Mouse (Mus musculus): Measurements from ENCODE around the gene Ly86. TPM values are rescaled to one million over a fixed set of nuclear protein-coding genes. Genes with fewer than 3 reads are reported as not detected.

The Ly86 gene
- total RNA-seq, 2 experiments from 2014 or later, result 177 to 198 TPM

DNA sequence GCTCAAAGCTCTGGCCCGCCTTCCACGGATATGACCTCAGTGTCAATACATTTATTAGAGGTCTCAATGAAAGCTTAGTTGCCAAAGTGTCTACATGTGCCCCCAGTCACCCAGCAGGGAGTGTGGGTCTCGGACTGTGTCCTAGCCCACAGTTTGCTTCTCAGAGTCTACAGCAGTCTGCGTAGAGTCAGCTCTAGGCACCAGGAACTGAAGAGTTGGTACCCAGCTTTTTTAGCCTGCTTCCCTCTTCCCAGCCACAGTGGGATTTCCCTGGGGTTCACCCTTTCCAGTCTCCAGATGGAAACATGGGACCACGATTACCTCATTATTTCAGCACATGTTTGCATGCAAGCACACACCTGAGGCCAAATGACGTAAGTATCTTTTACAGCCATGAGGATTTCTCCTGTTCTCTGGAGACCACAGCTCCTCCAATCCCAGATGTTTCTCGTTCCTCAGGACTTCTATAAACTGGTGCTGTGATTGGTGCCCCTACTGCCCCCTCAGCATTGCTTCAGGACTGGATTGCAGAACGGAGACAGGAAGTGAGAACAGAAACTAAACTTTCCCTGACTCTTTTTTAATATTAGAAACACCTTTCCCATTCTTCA lies 84.8 kb downstream of the Ly86 start:
- ATAC-seq (replicated peaks; ENCODE audit: poor library complexity), result no peak

- ATAC-seq (replicated peaks; ENCODE audit: poor library complexity), result no peak
Measured at GRCm38 (mm10) chr13:37431707-37432106, 86.7 kb downstream of the Ly86 start.

- peak; percentile 64 for ATAC-seq (replicated peaks; ENCODE audit: poor library complexity)
Measured at GRCm38 (mm10) chr13:37432653-37433052, 87.6 kb downstream of the Ly86 start.

GRCm38 (mm10) chr13:37433142-37433541 lies 88.1 kb downstream of the Ly86 start:
- ATAC-seq (replicated peaks; ENCODE audit: poor library complexity), result no peak

DNA sequence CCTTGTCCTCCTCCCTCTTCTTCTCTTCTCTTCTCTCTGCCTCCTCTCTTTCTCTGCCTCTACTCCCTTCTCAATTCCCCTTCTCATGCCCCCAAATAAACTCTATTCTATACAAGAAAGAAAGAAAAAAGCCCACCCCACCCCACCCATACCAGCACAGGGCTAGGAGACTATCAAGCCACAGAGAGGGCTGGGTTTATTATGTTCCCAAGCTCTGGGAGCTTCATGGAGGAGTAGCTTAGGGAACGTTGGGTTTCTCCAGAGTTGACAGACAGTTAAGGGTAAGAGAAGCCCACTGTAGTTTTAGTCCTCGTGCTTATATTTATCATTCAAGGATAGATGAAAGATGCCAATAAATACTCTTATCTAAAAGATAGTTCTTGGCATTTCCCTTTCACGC lies 88.7 kb downstream of the Ly86 start:
- 0 out of 2 replicates have a peak, but pooled peaks have one; percentile 5 for ATAC-seq (replicated peaks; ENCODE audit: poor library complexity)

GRCm38 (mm10) chr13:37434137-37434772 lies 89.2 kb downstream of the Ly86 start:
- ATAC-seq (replicated peaks; ENCODE audit: poor library complexity), result peak; percentile 92

- ATAC-seq (replicated peaks; ENCODE audit: poor library complexity), result no peak
Measured at GRCm38 (mm10) chr13:37434841-37435240, 89.8 kb downstream of the Ly86 start.

GRCm38 (mm10) chr13:37436267-37437013 lies 91.4 kb downstream of the Ly86 start:
- no peak for ATAC-seq (replicated peaks; ENCODE audit: poor library complexity)

GRCm38 (mm10) chr13:37438788-37439187 lies 93.8 kb downstream of the Ly86 start:
- no peak for ATAC-seq (replicated peaks; ENCODE audit: poor library complexity)

DNA sequence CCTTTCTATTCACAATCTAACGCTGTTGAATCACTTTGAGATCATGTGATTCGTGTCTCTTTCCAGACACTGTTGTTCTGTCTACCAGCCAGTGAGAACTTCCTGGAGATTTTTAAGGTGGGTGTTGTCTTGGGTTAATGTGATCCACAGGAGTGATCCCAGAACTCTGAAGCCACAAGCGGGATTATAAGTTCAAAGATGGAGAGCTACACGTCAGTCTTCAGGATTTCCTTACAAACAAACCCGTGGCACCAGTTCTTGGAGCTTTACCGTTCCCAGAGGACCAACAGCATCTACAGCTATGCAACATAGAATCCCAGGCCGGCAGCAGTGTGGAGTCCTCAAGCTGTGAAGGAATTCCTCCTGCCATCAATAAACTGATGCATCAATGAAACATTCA lies 94.5 kb downstream of the Ly86 start:
- ATAC-seq (replicated peaks; ENCODE audit: poor library complexity), result no peak

DNA sequence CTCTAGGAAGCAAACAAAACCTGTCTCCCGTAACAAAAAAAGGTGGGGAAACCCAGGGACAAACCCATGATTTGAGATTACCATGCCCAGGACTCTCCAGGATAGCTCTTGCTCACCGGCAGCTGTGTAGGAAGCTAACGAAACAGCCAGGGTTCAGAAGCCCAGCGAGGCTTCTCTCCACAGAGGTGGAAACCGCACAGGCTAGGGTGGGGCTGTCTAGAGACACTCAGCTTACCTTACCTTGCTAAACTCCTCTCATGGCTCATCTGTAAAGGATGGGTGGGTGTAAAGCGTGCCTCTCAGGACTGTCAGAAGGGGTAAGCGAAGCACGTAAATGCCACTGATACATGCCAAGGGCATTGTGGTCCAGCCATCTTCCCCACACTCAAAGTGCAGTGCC lies 94.9 kb downstream of the Ly86 start:
- no peak for ATAC-seq (replicated peaks; ENCODE audit: poor library complexity)

- peak; percentile 89 for ATAC-seq (replicated peaks; ENCODE audit: poor library complexity)
Measured at GRCm38 (mm10) chr13:37440593-37441307, 95.7 kb downstream of the Ly86 start.

DNA sequence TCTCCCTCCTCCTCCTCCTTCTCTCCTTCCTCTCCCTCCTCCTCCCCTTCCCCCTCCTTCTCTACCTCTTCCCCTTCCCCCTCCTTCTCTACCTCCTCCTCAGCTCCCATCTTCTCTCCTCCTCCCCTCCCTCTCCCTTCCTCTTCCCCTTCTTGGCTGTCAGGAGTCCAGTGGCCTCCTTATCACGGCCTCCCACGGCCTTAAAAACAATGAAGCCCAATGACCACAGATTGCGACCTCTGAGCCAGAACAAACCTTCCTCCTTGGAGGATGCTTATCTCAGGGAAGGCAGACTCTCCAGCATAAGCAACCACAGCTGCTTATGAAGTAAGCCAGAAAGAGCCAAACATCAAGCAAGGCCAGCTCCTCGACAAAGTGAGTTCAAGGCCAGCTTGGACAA lies 97.0 kb downstream of the Ly86 start:
- ATAC-seq (replicated peaks; ENCODE audit: poor library complexity), result peak; percentile 48

GRCm38 (mm10) chr13:37442531-37442930 lies 97.5 kb downstream of the Ly86 start:
- no peak for ATAC-seq (replicated peaks; ENCODE audit: poor library complexity)

DNA sequence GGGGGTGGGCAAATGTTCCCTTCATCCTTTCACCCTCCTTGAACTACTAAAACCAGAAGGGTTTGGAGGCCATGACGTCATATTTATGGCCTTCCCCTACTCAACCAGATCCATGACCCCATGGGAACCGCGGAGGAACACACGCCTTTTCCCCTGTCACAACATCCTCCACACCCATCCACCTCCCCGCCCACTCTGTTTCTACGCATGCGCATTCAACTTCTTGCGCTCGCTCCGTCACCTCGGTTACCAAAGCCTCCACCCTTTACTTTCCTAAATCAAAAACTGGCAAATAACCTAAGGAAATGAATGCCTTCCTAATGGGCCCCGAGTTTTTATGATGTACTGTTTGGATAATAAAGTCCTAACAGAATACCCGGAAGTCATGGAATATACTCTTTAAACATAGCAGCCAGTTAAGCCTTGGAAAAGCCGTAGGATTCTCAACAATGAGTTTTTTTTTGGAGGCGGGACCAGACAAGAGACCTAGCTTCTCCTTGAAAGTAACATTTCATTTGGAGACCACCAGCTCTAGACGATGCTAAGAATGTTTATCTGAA lies 101.8 kb downstream of the Ly86 start:
- no peak for ATAC-seq (replicated peaks; ENCODE audit: poor library complexity)

GRCm38 (mm10) chr13:37451021-37451420 lies 106.0 kb downstream of the Ly86 start:
- no peak for ATAC-seq (replicated peaks; ENCODE audit: poor library complexity)

- ATAC-seq (replicated peaks; ENCODE audit: poor library complexity), result peak; percentile 63
Measured at GRCm38 (mm10) chr13:37451471-37451870, 106.5 kb downstream of the Ly86 start.

DNA sequence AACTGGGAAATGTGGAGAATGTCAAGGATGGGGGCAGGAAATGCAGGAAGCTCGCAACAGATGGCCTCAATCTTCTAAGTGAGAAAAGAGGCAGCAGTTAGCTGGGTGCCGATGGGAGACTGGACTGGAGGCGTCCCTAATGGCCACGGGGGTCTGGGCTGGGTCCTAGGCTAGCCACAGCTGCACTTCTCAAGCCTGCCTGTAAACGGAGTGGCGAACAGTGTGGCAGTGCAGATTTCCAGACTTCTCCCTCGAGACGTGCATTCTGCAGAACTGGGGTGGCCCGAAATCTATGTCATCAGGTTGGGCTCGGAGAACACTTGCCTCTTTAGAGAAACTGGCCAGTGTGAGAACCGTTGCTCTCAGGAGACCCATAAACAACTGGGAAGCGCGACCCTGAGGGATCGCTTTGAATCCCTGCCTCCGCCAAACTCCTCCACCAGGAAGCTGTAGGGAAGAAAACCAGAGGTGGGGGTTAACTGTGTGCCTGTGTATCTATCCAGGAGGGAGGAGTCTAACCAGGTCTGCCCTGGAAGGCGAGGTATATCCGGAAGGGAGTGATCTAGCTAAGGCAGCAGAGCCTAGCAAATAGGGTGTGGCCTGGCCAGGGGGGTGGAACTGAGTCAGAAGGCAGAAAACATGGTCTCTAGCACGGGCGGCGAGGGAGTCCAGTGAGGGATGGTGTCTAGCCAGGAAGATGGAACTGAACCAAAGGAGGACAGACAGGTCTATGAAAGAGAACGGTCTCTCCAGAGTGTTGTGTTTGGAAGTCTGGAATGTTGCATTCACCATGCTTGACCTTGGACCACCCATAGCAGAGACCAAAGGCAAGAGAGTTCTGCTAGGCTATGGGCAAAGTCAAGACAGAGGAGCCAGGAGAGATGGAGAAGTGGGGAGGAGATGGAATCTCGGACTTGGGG lies 107.3 kb downstream of the Ly86 start:
- peak; percentile 54 for ATAC-seq (replicated peaks; ENCODE audit: poor library complexity)

DNA sequence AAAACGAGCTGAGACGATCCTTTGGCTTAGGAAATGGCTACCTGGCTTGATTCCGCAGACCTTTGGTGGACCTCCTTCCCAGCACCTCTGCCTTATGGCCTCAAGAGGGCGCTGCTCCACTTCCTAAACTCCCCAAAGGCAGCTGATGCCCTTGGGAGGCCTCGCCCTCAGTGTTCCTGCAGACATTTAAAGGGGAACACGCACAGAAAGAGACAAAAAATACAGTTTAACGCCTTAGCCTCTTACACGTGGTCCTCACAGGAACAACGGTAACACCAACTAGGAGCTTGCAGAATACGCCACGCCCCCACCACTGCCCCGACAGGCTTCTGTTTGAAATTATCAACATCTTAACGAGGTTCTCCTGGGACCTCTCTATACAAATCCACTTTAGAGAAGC lies 108.2 kb downstream of the Ly86 start:
- peak; percentile 86 for ATAC-seq (replicated peaks; ENCODE audit: poor library complexity)

DNA sequence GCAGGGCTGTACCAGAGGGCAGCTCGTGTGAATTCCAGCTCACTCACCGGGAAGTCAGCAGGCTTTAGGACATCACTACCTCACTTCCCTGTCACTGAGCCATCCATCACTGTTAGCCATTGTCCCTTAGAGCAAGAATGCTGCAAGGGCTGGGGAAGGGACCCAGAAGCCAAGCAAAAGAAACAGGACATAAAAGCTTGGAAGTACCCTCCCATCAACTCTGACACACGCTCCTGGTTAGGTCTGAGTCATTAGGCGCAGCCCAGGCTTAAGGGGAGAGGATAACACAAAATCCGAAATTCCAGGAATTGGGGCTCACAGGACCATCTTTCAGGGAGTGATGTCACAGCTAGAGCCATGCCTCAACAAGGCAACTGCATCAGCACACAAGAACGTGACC lies 109.3 kb downstream of the Ly86 start:
- no peak for ATAC-seq (replicated peaks; ENCODE audit: poor library complexity)

Data from megakaryocyte progenitor cell, adult 5-6 weeks (primary cell).